In the genomic region with DNA sequence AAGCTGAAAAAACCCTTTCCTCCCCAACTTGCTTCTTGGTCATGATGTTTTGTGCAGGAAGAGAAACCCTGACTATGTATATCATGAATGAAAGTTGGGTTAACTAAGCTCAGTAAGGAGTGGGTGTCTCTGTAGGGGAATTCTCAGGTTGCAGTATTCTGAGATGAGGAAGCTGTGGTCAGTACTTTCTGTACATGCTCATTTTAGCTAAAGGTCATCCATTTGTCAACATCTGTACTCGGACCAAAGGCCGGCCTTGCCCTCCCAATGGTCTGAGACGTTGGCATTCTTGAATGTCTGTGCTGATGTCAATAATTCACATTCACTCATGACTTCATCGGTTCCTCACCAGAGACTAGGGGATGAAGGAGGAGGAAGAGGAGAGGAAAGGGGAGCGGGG, we compare ENCODE assay signal across 1 mouse cellular context.
A peak's percentile ranks its signal among the peaks of the same experiment; 100 is the strongest.
TF ChIP-seq lines count a peak whose summit lies in the region.

No protein-coding gene starts in this region.

TF ChIP-seq in CH12.LX, 34 proteins besides CTCF, POLR2A, EP300 and RAD21 (continued from another document):
- TF ChIP-seq MYC (IDR thresholded peaks at IDR 0.05; ENCODE audit: low read depth, low read length) (0 out of 2 replicates have a peak, but pooled peaks have one; percentile 16), JUND (conservative IDR thresholded peaks at IDR 0.05; ENCODE audit: low read depth, low read length) (0 out of 2 replicates have a peak, but pooled peaks have one; percentile 7), ELF1 (IDR thresholded peaks at IDR 0.05; ENCODE audit: low read depth, low read length) (0 out of 2 replicates have a peak, but pooled peaks have one; percentile 35), RCOR1 (conservative IDR thresholded peaks at IDR 0.05; ENCODE audit: low read depth, low read length) (no peak)
TF ChIP-seq in CH12.LX: peak in this region for 8.
